Mouse (Mus musculus) embryonic facial prominence, embryonic 12.5 days (tissue): ENCODE measurements around the gene Tceal8. TPM values are rescaled to one million over a fixed set of nuclear protein-coding genes. Genes with fewer than 3 reads are reported as not detected.
A peak's percentile ranks its signal among the peaks of the same experiment; 100 is the strongest.
"Not testable (repeated sequence)": the region's sequence is repeated elsewhere in the genome, so short reads cannot be mapped to it uniquely, and the experiment has no call there.

ENCODE experiments used
- ATAC-seq: fragments of 200-750 bp; cut with Nextera tagmentation; 2 replicates; pipeline ENCODE4 v1.8.0; 2017; ENCODE audit not compliant: insufficient number of reproducible peaks, insufficient read depth, low FRiP score, low TSS enrichment
- H3K27ac ChIP-seq: fragments of 300-500 bp; sonication (generic); 2 replicates; pipeline ENCODE4 v1.5.1; 2016; ENCODE audit warnings: mild to moderate bottlenecking
- H3K27me3 ChIP-seq: fragments of 300-500 bp; sonication (generic); 2 replicates; pipeline ENCODE4 v1.6.1; 2016; ENCODE audit warnings: mild to moderate bottlenecking, moderate library complexity
- H3K36me3 ChIP-seq: fragments of 300-500 bp; sonication (generic); 2 replicates; pipeline ENCODE4 v1.6.1; 2016; ENCODE audit warnings: mild to moderate bottlenecking
- H3K4me1 ChIP-seq: fragments of 300-500 bp; sonication (generic); 2 replicates; pipeline ENCODE4 v1.6.1; 2016
- H3K4me2 ChIP-seq: fragments of 300-500 bp; sonication (generic); replicated peaks from 2 replicates; pipeline ENCODE4 v1.6.1; 2016; ENCODE audit warnings: mild to moderate bottlenecking, moderate library complexity
- H3K4me3 ChIP-seq: fragments of 300-500 bp; sonication (generic); 2 replicates; pipeline ENCODE4 v1.5.1; 2016; ENCODE audit warnings: mild to moderate bottlenecking
- H3K9ac ChIP-seq: fragments of 300-500 bp; sonication (generic); 2 replicates; pipeline ENCODE4 v1.6.1; 2016; ENCODE audit warnings: mild to moderate bottlenecking, moderate library complexity
- H3K9me3 ChIP-seq: fragments of 300-500 bp; sonication (generic); 2 replicates; pipeline ENCODE4 v1.6.1; 2016; ENCODE audit warnings: mild to moderate bottlenecking, moderate library complexity
- WGBS: fragments of 180-500 bp; shearing (Covaris S2); methylation state at CpG from one replicate; pipeline ENCODE4 v1.1.7; 2016; 5-methylcytosine and 5-hydroxymethylcytosine counted together
- polyA plus RNA-seq: library from polyadenylated mRNA; unstranded; fragments of >200 nt; fragmentation: Nextera tagmentation; extraction: Ambion mirVana; gene quantifications from 2 replicates; pipeline ENCODE4 v1.2.1, GENCODE M21; 2016

Tceal8 gene
- 191 and 215 TPM in 2 replicates for polyA plus RNA-seq

DNA sequence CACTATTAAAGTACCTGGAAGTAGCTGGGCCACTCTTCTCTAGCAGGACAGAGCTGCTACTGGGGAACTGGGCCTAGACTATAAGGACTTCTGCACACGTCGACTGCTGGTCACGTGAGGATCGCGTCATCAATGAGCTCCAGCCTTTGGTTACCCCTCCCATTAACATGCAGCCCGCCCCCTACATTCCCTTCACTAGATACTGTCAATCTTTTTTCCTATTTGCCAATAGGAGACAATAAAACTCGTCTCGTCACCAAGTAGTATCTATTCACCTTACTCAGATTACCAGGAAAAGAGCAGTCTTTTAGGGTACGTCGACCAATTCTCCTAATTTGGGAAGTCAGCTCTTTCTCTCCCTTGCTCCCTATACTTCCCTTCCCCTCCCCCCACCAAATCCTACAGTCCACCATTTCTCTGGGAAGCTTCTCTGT lies at the start of gene Tceal8:
Gene Tceal8 (minus strand): TSS at position 225 of the 434 bp plus-strand sequence.
- WGBS = 23% methylated on average over 10 of the region's 10 CpGs
- peak; percentile 86 for ATAC-seq
- Histone ChIP-seq H3K9ac (peak within 1 kb of the TSS; percentile 73), H3K27ac (peak within 1 kb of the TSS; percentile 89), H3K4me1 (no peaks in the 10 kb centered on the region), H3K36me3 (no peaks in the 10 kb centered on the region), H3K4me3 (peak within 1 kb of the TSS; percentile 57), H3K9me3 (no peaks in the 10 kb centered on the region), H3K4me2 (peak within 1 kb of the TSS; percentile 50), H3K27me3 (peaks cover 5% of the 10 kb centered on the region; the same call in 1 of the 2 replicates)

DNA sequence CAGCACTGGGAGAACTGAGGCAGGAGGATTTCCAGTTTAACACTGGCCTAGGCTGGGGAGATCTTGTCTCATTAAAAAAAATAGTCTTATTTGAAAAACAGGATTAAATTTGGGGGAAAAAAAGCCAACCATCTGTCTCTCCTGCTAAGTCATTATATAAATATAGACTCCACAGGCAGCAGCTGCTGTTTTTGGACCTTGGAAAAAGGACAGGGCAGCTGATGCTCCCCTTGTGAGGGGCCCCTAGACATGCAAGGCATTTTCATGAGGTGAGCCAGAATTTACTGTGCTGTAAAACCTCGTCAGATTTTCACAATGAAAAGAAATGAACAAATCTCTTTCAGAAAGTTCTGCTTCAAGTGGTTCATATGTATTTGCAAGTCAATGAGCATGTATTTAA lies 44.2 kb upstream of the Tceal8 start:
- no peak overlapping the region for H3K27ac ChIP-seq
- no peaks in the 10 kb centered on the region for H3K4me1 ChIP-seq
- no peak overlapping the region for H3K4me3 ChIP-seq
- no peak overlapping the region for H3K9ac ChIP-seq
- H3K27me3 ChIP-seq = no peaks in the 10 kb centered on the region
- no peak for ATAC-seq
- H3K36me3 ChIP-seq = no peaks in the 10 kb centered on the region
- WGBS = 45% methylated on average over 1 of the region's 1 CpGs
- H3K9me3 ChIP-seq = no peaks in the 10 kb centered on the region
- H3K4me2 ChIP-seq = no peak overlapping the region

DNA sequence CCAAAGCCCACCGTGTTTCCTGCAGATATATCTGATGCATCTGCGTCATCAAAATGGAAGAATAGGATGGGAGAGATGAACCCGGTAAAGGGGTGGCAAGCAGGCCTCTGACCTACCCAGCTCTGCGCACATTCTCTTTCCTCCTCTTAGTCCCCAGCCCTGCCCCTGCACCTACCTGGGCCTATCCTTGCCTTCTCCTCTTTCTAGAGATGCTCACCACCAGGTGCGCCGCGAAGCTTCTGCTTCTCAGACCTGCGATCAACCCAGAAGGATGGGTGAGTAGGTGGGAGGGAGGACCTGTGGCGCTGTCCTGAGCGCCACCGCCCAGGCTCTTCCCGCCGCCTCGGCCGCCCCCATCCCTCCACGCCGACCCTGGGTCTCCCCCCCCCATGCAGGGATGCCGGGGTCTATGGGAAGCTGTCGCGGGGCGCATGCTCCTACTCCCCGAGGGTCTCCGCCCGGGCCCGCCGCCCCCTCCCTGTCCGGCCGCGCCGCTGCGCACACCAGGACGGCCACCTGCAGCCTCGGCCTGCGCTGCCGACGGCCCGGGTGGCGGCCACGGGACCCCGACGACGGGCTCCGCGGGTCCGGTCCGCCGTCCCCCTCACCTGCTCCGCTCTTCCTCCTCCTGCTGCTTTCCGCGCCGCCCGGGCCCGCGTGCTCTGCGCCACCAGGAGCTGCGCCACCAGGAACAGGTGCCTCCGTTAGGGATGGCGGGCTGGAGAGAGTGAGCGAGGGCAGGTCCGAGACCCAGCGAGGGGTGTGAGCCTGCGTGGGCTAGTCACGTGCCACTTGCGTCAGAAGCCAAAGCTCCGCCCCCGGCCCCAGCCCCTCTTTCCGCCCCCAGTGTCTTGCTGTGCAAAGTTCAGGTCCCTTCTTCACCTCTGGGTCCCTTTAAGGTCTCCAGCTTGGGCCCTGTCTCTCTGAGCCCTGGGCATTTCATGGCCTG lies 42.9 kb upstream of the Tceal8 start, which contains the start of the genes Tceal7 and Bex1:
Gene Tceal7 (plus strand): TSS at position 51 of the 949 bp plus-strand sequence.
Gene Bex1 (minus strand): TSS at position 785 of the 949 bp plus-strand sequence.
- H3K36me3 ChIP-seq, H3K9me3 ChIP-seq, H3K4me1 ChIP-seq, H3K27ac ChIP-seq, H3K27me3 ChIP-seq: not testable (repeated sequence)
- peak; percentile 69 for ATAC-seq
- WGBS = 29% methylated on average over 6 of the region's 67 CpGs
- peak within 1 kb of the TSS; percentile 35 for H3K4me3 ChIP-seq
- H3K4me2 ChIP-seq = peak within 1 kb of the TSS; percentile 49
- H3K9ac ChIP-seq = 0 out of 2 replicates have a peak within 1 kb of the TSS, but pooled peaks have one; percentile 15

DNA sequence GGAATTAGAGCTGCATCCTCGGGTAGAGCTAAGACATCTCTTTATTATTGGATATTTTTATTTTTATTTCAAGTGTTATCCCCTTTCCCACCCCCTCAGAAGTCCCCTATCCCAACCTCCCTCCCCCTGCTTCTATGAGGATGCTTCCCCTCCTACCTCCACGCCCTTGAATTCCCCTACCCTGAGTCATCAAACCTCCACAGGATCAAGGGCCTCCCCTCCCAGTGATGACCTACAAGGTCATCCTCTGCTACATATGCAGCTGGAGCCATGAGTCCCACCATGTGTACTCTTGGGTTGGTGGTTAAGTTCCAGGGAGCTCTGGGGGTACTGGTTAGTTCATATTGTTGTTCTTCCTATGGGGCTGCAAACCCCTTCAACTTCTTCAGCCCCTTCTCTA lies 41.3 kb upstream of the Tceal8 start:
- ATAC-seq = no peak
- 69% methylated on average over 2 of the region's 2 CpGs for WGBS
- no peaks in the 10 kb centered on the region for H3K36me3 ChIP-seq
- no peaks in the 10 kb centered on the region for H3K9me3 ChIP-seq
- no peaks in the 10 kb centered on the region for H3K4me1 ChIP-seq
- H3K27me3 ChIP-seq = no peaks in the 10 kb centered on the region
- no peak overlapping the region for H3K27ac ChIP-seq
- no peak overlapping the region for H3K9ac ChIP-seq
- no peak overlapping the region for H3K4me3 ChIP-seq
- H3K4me2 ChIP-seq = no peak overlapping the region

DNA sequence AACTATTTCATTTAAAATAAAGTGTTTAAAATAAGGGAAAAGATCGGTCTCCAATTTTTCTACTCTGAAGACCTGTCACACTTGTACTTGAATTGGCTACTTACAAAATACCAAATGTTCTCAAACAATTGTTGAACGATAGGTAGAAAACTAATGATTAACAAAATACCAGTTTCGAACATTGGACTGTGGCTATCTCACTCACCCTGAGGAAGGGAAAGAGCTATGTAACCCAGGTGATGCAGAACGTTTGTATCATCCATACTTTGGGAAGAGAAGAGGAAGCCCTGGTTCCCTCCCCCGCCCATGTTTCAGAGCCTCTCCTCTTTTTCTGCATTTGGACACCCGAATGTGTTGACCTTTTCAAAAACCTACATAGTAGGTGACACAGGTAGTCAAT lies 32.3 kb upstream of the Tceal8 start:
- H3K9me3 ChIP-seq = no peaks in the 10 kb centered on the region
- WGBS = 84% methylated on average over 6 of the region's 6 CpGs
- no peak for ATAC-seq
- H3K4me3 ChIP-seq = no peak overlapping the region
- no peak overlapping the region for H3K9ac ChIP-seq
- no peaks in the 10 kb centered on the region for H3K36me3 ChIP-seq
- H3K27me3 ChIP-seq = no peaks in the 10 kb centered on the region
- H3K4me1 ChIP-seq = no peaks in the 10 kb centered on the region
- H3K4me2 ChIP-seq = no peak overlapping the region
- no peak overlapping the region for H3K27ac ChIP-seq

DNA sequence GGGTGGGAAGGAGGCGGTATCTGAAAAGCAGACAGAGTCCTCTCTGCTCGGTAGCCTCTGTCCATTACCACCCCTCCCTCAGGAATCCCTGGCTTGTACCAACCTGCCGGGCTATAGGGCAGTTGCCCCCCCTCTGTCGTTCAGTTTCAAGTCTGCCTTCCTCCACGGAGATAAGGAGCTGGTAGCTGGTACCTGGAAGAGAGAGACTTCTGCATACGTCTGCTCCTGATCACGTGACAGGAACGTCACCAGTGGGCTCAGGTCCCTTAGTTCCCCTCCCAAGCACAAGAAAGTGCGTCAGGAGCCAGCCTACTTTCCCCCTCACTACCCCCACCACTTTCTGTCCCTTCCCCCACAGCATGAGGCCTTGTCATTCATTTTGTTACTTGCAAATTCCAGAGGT lies 31.5 kb upstream of the Tceal8 start, which contains the start of gene Tceal5:
Gene Tceal5 (minus strand): TSS at position 213 of the 403 bp plus-strand sequence.
- peak within 1 kb of the TSS; percentile 4; the same call in 1 of the 2 replicates for H3K9ac ChIP-seq
- 17% methylated on average over 9 of the region's 9 CpGs for WGBS
- no peaks in the 10 kb centered on the region for H3K9me3 ChIP-seq
- H3K4me2 ChIP-seq = peak within 1 kb of the TSS; percentile 49
- no peak within 1 kb of the TSS for H3K27ac ChIP-seq
- no peaks in the 10 kb centered on the region for H3K4me1 ChIP-seq
- peak within 1 kb of the TSS; percentile 42 for H3K4me3 ChIP-seq
- ATAC-seq = 0 out of 2 replicates have a peak, but pooled peaks have one; percentile 52
- H3K36me3 ChIP-seq = no peaks in the 10 kb centered on the region
- H3K27me3 ChIP-seq = no peaks in the 10 kb centered on the region

DNA sequence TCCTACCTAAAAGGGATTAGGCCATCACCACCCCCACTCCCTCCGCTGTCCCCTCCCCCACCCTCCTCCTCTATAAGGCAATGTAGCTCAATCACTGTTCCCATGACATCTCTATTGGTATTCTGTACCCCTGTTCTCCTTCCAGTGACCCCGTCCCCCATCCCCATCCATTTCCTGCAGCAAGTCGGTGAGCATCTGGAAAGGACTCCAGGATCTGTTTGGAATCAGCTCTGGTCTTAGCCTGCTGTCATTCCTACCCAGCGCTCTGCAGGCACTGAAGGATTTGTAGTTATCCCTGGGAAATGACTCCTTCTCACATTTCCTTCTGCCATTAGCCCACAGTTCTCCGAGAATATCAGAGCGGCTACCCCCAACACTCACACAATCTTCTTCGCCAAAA lies 31.1 kb upstream of the Tceal8 start:
- Histone ChIP-seq H3K27ac (no peak overlapping the region), H3K4me3 (peak overlapping the region; percentile 42), H3K36me3 (no peaks in the 10 kb centered on the region), H3K4me1 (no peaks in the 10 kb centered on the region), H3K27me3 (no peaks in the 10 kb centered on the region), H3K9me3 (no peaks in the 10 kb centered on the region), H3K4me2 (peak overlapping the region; percentile 49), H3K9ac (peak overlapping the region; percentile 4; the same call in 1 of the 2 replicates)
- WGBS = 33% methylated on average over 7 of the region's 7 CpGs
- ATAC-seq = 0 out of 2 replicates have a peak, but pooled peaks have one; percentile 47

DNA sequence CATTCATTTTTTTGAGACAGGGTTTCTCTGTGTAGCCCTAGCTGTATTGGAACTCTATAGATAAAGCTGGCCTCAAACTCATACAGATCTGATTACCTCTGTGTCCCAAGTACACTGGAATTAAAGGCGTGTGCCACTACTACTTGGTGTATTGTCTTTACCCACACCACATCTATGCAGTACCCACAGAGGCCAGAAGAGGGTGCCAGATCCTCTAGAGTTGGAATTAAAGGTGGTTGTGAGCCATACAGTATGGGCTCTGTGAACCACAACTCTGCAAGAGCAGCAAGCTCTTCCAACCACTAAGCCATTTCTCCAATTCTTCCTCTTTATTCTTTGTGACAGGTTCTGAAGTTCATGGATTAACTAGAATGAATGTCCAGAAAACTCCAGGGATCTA lies 24.7 kb upstream of the Tceal8 start:
- Histone ChIP-seq H3K4me1 (no peaks in the 10 kb centered on the region), H3K36me3 (no peaks in the 10 kb centered on the region), H3K4me3 (no peak overlapping the region), H3K9ac (no peak overlapping the region), H3K4me2 (no peak overlapping the region), H3K27me3 (no peaks in the 10 kb centered on the region), H3K9me3 (no peaks in the 10 kb centered on the region), H3K27ac (no peak overlapping the region)
- no peak for ATAC-seq
- WGBS = 44% methylated on average over 1 of the region's 1 CpGs

DNA sequence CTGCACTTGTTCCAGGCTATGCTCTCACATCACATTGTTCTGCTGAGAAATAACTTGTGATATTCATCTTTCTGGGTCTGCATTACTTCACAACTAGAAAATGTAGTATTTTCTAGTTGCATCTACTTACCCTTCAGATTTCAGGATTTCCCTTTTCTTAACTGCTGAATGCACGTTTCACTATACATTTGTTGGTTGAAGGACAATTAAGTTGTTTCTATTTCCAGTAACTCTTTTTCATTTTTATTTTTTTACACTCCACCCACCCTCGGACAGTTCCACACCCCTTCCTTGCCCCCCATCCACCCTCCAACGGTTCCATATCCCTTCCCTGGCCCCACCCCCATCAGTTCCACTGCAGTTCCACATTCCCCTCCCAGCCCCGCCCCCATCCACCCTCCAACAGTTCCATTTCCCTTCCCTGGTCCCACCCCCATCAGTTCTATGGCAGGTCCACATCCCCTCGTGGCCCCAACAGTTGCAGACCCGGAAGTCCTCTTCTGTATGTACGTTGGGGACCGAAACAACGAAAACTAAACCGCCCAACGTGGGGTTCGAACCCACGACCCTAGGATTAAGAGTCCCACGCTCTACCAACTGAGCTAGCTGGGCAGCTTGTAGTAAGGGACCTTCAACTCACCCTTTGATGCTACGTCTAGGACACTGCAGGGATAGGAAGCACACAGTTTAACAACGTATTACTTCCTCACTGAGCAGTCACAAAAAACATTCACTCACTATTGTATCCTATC lies 23.2 kb upstream of the Tceal8 start:
- 80% methylated on average over 16 of the region's 16 CpGs for WGBS
- H3K27me3 ChIP-seq = no peaks in the 10 kb centered on the region

DNA sequence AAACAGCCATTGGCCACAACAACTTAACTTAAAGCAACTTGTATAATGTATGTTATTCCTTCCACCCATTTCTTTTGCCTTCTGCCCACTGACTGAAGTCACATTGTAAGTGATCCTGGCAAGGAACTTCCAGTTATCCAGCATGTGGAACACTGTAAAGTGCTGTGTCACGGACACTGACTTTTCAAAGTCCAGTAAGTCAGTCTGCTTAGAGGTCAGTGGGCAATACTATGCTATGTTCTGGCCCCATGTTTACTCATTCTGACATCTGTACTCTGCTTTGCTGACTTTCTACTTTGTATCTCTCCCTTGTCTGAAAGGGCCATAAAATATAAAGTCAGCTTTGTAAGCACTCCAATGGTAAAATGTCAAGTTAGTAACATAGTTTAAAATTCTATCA lies 11.0 kb upstream of the Tceal8 start:
- H3K4me1 ChIP-seq = no peaks in the 10 kb centered on the region
- H3K27me3 ChIP-seq = no peaks in the 10 kb centered on the region
- H3K27ac ChIP-seq = no peak overlapping the region
- H3K9me3 ChIP-seq = no peaks in the 10 kb centered on the region
- no peak for ATAC-seq
- no peak overlapping the region for H3K4me3 ChIP-seq
- no peak overlapping the region for H3K9ac ChIP-seq
- 97% methylated on average over 1 of the region's 1 CpGs for WGBS
- H3K4me2 ChIP-seq = no peak overlapping the region
- H3K36me3 ChIP-seq = no peaks in the 10 kb centered on the region

More for the DNA sequence above, 23.2 kb upstream of the Tceal8 start:
- Histone ChIP-seq H3K4me1 (no peaks in the 10 kb centered on the region), H3K4me3 (no peak overlapping the region), H3K9ac (no peak overlapping the region), H3K36me3 (no peaks in the 10 kb centered on the region), H3K4me2 (no peak overlapping the region), H3K9me3 (no peaks in the 10 kb centered on the region), H3K27ac (no peak overlapping the region)
- ATAC-seq = no peak

DNA sequence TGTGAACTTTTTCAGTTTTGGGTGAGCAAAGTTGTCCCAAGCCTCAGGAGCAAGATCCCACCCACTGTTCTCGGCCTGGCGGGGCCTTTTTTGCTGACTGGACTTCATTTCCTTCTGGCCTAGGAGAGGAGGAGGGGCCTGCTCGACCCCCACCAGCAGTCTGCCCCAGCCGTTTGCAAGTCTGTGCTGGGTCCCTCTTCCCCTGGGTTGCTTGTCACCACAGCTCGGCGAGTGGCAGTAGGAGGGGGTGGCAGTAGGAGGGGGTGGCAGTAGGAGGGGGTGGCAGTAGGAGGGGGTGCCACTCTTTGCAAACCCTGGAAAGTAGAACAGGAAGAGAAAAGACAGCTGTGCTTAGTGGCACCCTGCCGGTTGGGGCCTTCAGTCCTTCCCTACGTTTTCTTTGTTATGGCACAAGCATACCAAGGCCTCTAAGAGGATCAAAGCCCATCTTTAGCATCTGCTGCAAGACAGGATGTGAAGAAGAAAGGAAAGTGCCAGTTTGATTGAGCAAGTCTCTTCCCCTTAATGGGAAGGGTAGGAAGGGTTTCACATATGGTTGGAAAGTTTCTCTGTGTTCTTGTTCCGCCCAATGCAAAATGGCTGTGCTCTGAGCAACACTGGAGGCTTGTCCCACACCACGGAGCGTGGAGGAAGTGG lies 8.9 kb upstream of the Tceal8 start:
- Histone ChIP-seq H3K4me3 (no peak overlapping the region), H3K4me1 (no peaks in the 10 kb centered on the region), H3K27me3 (no peaks in the 10 kb centered on the region), H3K4me2 (no peak overlapping the region), H3K9me3 (no peaks in the 10 kb centered on the region), H3K9ac (no peak overlapping the region), H3K27ac (no peak overlapping the region), H3K36me3 (no peaks in the 10 kb centered on the region)
- 34% methylated on average over 11 of the region's 11 CpGs for WGBS
- ATAC-seq = no peak
